Mouse (Mus musculus) adrenal gland (tissue): ENCODE measurements around the gene Baiap2.

Experiments used
- intact Hi-C: fragments of 180-260 bp; cut with DNase I; formaldehyde crosslinking; loops from one replicate; pipeline ENCODE4 v1.15.1; 2025

Gene Baiap2

GRCm38 (mm10) chr11:119918521-119918920 is 24.0 kb upstream of the Baiap2 start:
- intact Hi-C loops, result no loop called here

GRCm38 (mm10) chr11:119919432-119919831 is 23.1 kb upstream of the Baiap2 start:
- intact Hi-C loops, result no loop called here

GRCm38 (mm10) chr11:119919897-119920296 is 22.7 kb upstream of the Baiap2 start:
- intact Hi-C loops, result no loop called here

GRCm38 (mm10) chr11:119920668-119921067 is 21.9 kb upstream of the Baiap2 start:
- intact Hi-C loops, result no loop called here

- intact Hi-C loops, result no loop called here
These were observed 17.4 kb upstream of the Baiap2 start for GRCm38 (mm10) chr11:119925176-119925575.

GRCm38 (mm10) chr11:119926762-119927161 is 15.8 kb upstream of the Baiap2 start:
- intact Hi-C loops, result loop anchor here (2.0 kb wide), 1 partner anchor 36 kb away; no protein-coding TSS in a partner anchor

GRCm38 (mm10) chr11:119928023-119928681 is 14.4 kb upstream of the Baiap2 start:
- intact Hi-C loops, result no loop called here

- intact Hi-C loops, result no loop called here
These were observed 12.8 kb upstream of the Baiap2 start for GRCm38 (mm10) chr11:119929603-119930265.

GRCm38 (mm10) chr11:119931809-119932208 is 10.8 kb upstream of the Baiap2 start:
- intact Hi-C loops, result no loop called here

GRCm38 (mm10) chr11:119933142-119933541 is 9.4 kb upstream of the Baiap2 start:
- intact Hi-C loops, result no loop called here

- intact Hi-C loops, result loop anchor here (2.0 kb wide), 1 partner anchor 57 kb away; no protein-coding TSS in a partner anchor
These were observed 8.6 kb upstream of the Baiap2 start for GRCm38 (mm10) chr11:119933819-119934583.

- intact Hi-C loops, result loop anchor here (2.0 kb wide), 1 partner anchor 56 kb away; no protein-coding TSS in a partner anchor
These were observed 7.8 kb upstream of the Baiap2 start for GRCm38 (mm10) chr11:119934773-119935172.

GRCm38 (mm10) chr11:119935457-119935856 is 7.1 kb upstream of the Baiap2 start:
- intact Hi-C loops, result loop anchor here (2.0 kb wide), 1 partner anchor 55 kb away; no protein-coding TSS in a partner anchor

GRCm38 (mm10) chr11:119936456-119936855 is 6.1 kb upstream of the Baiap2 start:
- intact Hi-C loops, result no loop called here

GRCm38 (mm10) chr11:119937216-119937615 is 5.3 kb upstream of the Baiap2 start:
- intact Hi-C loops, result no loop called here

- intact Hi-C loops, result no loop called here
These were observed 4.6 kb upstream of the Baiap2 start for GRCm38 (mm10) chr11:119937772-119938502.

GRCm38 (mm10) chr11:119939073-119939710 is 3.4 kb upstream of the Baiap2 start:
- intact Hi-C loops, result no loop called here

GRCm38 (mm10) chr11:119939711-119940106 is 2.9 kb upstream of the Baiap2 start:
- intact Hi-C loops, result loop anchor here (10.0 kb wide), 1 partner anchor 155 kb away; the partner anchor contains the start of genes Ndufaf8 and Tepsin

- intact Hi-C loops, result loop anchor here (10.0 kb wide), 1 partner anchor 155 kb away; the partner anchor contains the start of genes Ndufaf8 and Tepsin
These were observed 2.4 kb upstream of the Baiap2 start for GRCm38 (mm10) chr11:119940142-119940541.

GRCm38 (mm10) chr11:119941794-119942193 is 769 bp upstream of the Baiap2 start:
- intact Hi-C loops, result loop anchor here (10.0 kb wide), 1 partner anchor 153 kb away; the partner anchor contains the start of genes Ndufaf8 and Tepsin
